Mouse (Mus musculus) stomach, postnatal 0 days (tissue): ENCODE data around the gene Tulp3. TPM values are rescaled to one million over a fixed set of nuclear protein-coding genes. Genes with fewer than 3 reads are reported as not detected.

Experiments used
- ATAC-seq: fragments of 200-750 bp; cut with Nextera tagmentation; 2 replicates; pipeline ENCODE4 v1.8.0; 2017; ENCODE audit not compliant: low FRiP score, low TSS enrichment
- DNase-seq: peaks from one replicate; pipeline ENCODE4 v3.0.0-alpha.2; 2016; ENCODE audit warnings: low spot score
- H3K27ac ChIP-seq: fragments of 300-500 bp; sonication (generic); replicated peaks from 2 replicates; pipeline ENCODE4 v1.5.1; 2014; ENCODE audit warnings: mild to moderate bottlenecking, control low read depth
- H3K27me3 ChIP-seq: fragments of 300-500 bp; sonication (generic); 2 replicates; pipeline ENCODE4 v1.6.1; 2014; ENCODE audit warnings: low read length; ENCODE audit not compliant: control insufficient read depth, insufficient read depth
- H3K36me3 ChIP-seq: fragments of 300-500 bp; sonication (generic); 2 replicates; pipeline ENCODE4 v1.6.1; 2014; ENCODE audit warnings: low read length, mixed read lengths; ENCODE audit not compliant: control insufficient read depth, insufficient read depth
- H3K4me1 ChIP-seq: fragments of 300-500 bp; sonication (generic); replicated peaks from 2 replicates; pipeline ENCODE4 v1.6.1; 2014; ENCODE audit warnings: antibody characterized with exemption; ENCODE audit not compliant: control insufficient read depth, insufficient read depth
- H3K4me2 ChIP-seq: fragments of 300-500 bp; sonication (generic); replicated peaks from 2 replicates; pipeline ENCODE4 v1.6.1; 2014; ENCODE audit warnings: low read depth, mild to moderate bottlenecking, control low read depth, moderate library complexity
- H3K4me3 ChIP-seq: fragments of 300-500 bp; sonication (generic); 2 replicates; pipeline ENCODE4 v1.5.1; 2014; ENCODE audit warnings: low read depth, low read length, control low read depth
- H3K9ac ChIP-seq: fragments of 300-500 bp; sonication (generic); 2 replicates; pipeline ENCODE4 v1.6.1; 2014; ENCODE audit warnings: mild to moderate bottlenecking, low read length, control low read depth, mixed read lengths
- H3K9me3 ChIP-seq: fragments of 300-500 bp; sonication (generic); 2 replicates; pipeline ENCODE4 v1.6.1; 2016; ENCODE audit warnings: low read length; ENCODE audit not compliant: control insufficient read depth
- CTCF ChIP-seq: IDR thresholded peaks from 2 replicates; pipeline ENCODE4 v1.5.1; 2016; ENCODE audit warnings: antibody characterized with exemption, low read depth, mild to moderate bottlenecking, moderate library complexity
- EP300 ChIP-seq: optimal IDR thresholded peaks from 2 replicates; pipeline ENCODE3; 2016; ENCODE audit warnings: antibody characterized with exemption
- WGBS: fragments of 180-500 bp; shearing (Covaris S2); extraction: QIAGEN DNeasy Blood & Tissue Kit; methylation state at CpG from one replicate; pipeline ENCODE4 v1.1.7; 2014; 5-methylcytosine and 5-hydroxymethylcytosine counted together
- polyA plus RNA-seq: library from polyadenylated mRNA; unstranded; fragments of >200 nt; fragmentation: Nextera tagmentation; extraction: Ambion mirVana; gene quantifications from 2 replicates; pipeline ENCODE4 v1.2.1, GENCODE M21; 2015

The Tulp3 gene
- polyA plus RNA-seq, 1 experiment from 2014 or later, result 5.3 TPM

GRCm38 (mm10) chr6:128277132-128278085 is 78.2 kb downstream of the Tulp3 start:
- Histone ChIP-seq H3K36me3 (no peaks in the 10 kb centered on the region), H3K4me2 (no peak overlapping the region), H3K4me1 (no peaks in the 10 kb centered on the region), H3K9ac (no peak overlapping the region), H3K9me3 (no peaks in the 10 kb centered on the region), H3K4me3 (no peak overlapping the region), H3K27ac (no peak overlapping the region), H3K27me3 (no peaks in the 10 kb centered on the region)
- 71% methylated on average over 11 of the region's 11 CpGs for WGBS
- ATAC-seq (no peak), DNase-seq (no peak)
- no peak for TF ChIP-seq CTCF
- no peak for TF ChIP-seq EP300

GRCm38 (mm10) chr6:128276349-128276748 is 79.3 kb downstream of the Tulp3 start:
- H3K4me1 ChIP-seq, result no peaks in the 10 kb centered on the region
- 91% methylated on average over 6 of the region's 6 CpGs for WGBS
- H3K9me3 ChIP-seq, result no peaks in the 10 kb centered on the region
- H3K27ac ChIP-seq, result no peak overlapping the region
- no peak overlapping the region for H3K4me3 ChIP-seq
- ATAC-seq (no peak), DNase-seq (no peak)
- no peak overlapping the region for H3K9ac ChIP-seq
- H3K27me3 ChIP-seq, result no peaks in the 10 kb centered on the region
- H3K36me3 ChIP-seq, result no peaks in the 10 kb centered on the region
- H3K4me2 ChIP-seq, result no peak overlapping the region
- no peak for TF ChIP-seq EP300
- no peak for TF ChIP-seq CTCF

GRCm38 (mm10) chr6:128275506-128276064 is 80.1 kb downstream of the Tulp3 start:
- Histone ChIP-seq H3K4me2 (no peak overlapping the region), H3K27ac (no peak overlapping the region), H3K9ac (no peak overlapping the region), H3K4me1 (no peaks in the 10 kb centered on the region), H3K4me3 (no peak overlapping the region), H3K36me3 (no peaks in the 10 kb centered on the region), H3K27me3 (no peaks in the 10 kb centered on the region), H3K9me3 (no peaks in the 10 kb centered on the region)
- DNase-seq (no peak), ATAC-seq (no peak)
- 75% methylated on average over 8 of the region's 8 CpGs for WGBS
- TF ChIP-seq EP300 (no peak), CTCF (no peak)

GRCm38 (mm10) chr6:128273507-128273906 is 82.1 kb downstream of the Tulp3 start:
- TF ChIP-seq CTCF (no peak), EP300 (no peak)

GRCm38 (mm10) chr6:128272754-128273153 is 82.9 kb downstream of the Tulp3 start:
- no peak for DNase-seq

More at GRCm38 (mm10) chr6:128273507-128273906, 82.1 kb downstream of the Tulp3 start:
- H3K27me3 ChIP-seq, result no peaks in the 10 kb centered on the region
- H3K4me2 ChIP-seq, result no peak overlapping the region
- no peaks in the 10 kb centered on the region for H3K4me1 ChIP-seq
- WGBS, result 71% methylated on average over 1 of the region's 1 CpGs
- no peak for ATAC-seq
- H3K36me3 ChIP-seq, result no peaks in the 10 kb centered on the region
- H3K27ac ChIP-seq, result no peak overlapping the region
- no peak for DNase-seq
- H3K4me3 ChIP-seq, result no peak overlapping the region
- H3K9ac ChIP-seq, result no peak overlapping the region
- H3K9me3 ChIP-seq, result no peaks in the 10 kb centered on the region

More at GRCm38 (mm10) chr6:128272754-128273153, 82.9 kb downstream of the Tulp3 start:
- Histone ChIP-seq H3K4me3 (no peak overlapping the region), H3K27ac (no peak overlapping the region), H3K9me3 (no peaks in the 10 kb centered on the region), H3K9ac (no peak overlapping the region), H3K4me2 (no peak overlapping the region), H3K36me3 (no peaks in the 10 kb centered on the region), H3K4me1 (no peaks in the 10 kb centered on the region), H3K27me3 (no peaks in the 10 kb centered on the region)
- ATAC-seq, result no peak
- WGBS, result 93% methylated on average over 17 of the region's 17 CpGs
- no peak for TF ChIP-seq EP300
- TF ChIP-seq CTCF, result no peak

Other genes with a start within 250 kb of the Tulp3 start
- 77.3 and 85.9 TPM in 2 replicates for gene Tspan9, start 212.3 kb downstream of the Tulp3 start, polyA plus RNA-seq
- gene Tead4, start 55.0 kb downstream of the Tulp3 start, polyA plus RNA-seq, result 1.5 and 2.2 TPM in 2 replicates
- 39.1 and 41.0 TPM in 2 replicates for gene Rhno1, start 7.1 kb upstream of the Tulp3 start, polyA plus RNA-seq
- 5.4 and 5.7 TPM in 2 replicates for gene Foxm1, start 7.1 kb upstream of the Tulp3 start, polyA plus RNA-seq
- 0.10 and 0.18 TPM in 2 replicates for gene Tex52, start 19.6 kb upstream of the Tulp3 start, polyA plus RNA-seq
- gene Gm44596, start 19.7 kb upstream of the Tulp3 start, polyA plus RNA-seq, result not detected in 2 replicates
- gene Nrip2, start 43.4 kb upstream of the Tulp3 start, polyA plus RNA-seq, result 2.2 and 3.4 TPM in 2 replicates
- 13.6 and 14.8 TPM in 2 replicates for gene Itfg2, start 69.1 kb upstream of the Tulp3 start, polyA plus RNA-seq
- 180 TPM in 2 replicates for gene Fkbp4, start 82.8 kb upstream of the Tulp3 start, polyA plus RNA-seq
- 1.5 and 3.1 TPM in 2 replicates for gene Pzp, start 170.9 kb upstream of the Tulp3 start, polyA plus RNA-seq
- 3.1 TPM in 2 replicates for gene A2ml1, start 225.8 kb upstream of the Tulp3 start, polyA plus RNA-seq